Mouse (Mus musculus) adrenal gland, postnatal 4 days (tissue): ENCODE results near the gene Trio. TPM values are rescaled to one million over a fixed set of nuclear protein-coding genes. Genes with fewer than 3 reads are reported as not detected.

Experiments
- DNase-seq, 2 experiments: peaks; one replicate each; pipeline ENCODE4 v3.0.0; 2021 to 2022; ENCODE audit warnings: low spot score in 2 of 2, mixed read lengths in 2 of 2
- total RNA-seq, 2 experiments: library from RNA; stranded (reverse); gene quantifications; 2 replicates each; pipeline ENCODE4 v1.2.3; 2021

Gene Trio
- total RNA-seq, 2 experiments from 2014 or later = 111 to 118 TPM

- DNase-seq = no peak
Measured at GRCm38 (mm10) chr15:27993528-27993927, 32.1 kb downstream of the Trio start.

- no peak for DNase-seq
Measured at GRCm38 (mm10) chr15:27992596-27992995, 33.1 kb downstream of the Trio start.

DNA sequence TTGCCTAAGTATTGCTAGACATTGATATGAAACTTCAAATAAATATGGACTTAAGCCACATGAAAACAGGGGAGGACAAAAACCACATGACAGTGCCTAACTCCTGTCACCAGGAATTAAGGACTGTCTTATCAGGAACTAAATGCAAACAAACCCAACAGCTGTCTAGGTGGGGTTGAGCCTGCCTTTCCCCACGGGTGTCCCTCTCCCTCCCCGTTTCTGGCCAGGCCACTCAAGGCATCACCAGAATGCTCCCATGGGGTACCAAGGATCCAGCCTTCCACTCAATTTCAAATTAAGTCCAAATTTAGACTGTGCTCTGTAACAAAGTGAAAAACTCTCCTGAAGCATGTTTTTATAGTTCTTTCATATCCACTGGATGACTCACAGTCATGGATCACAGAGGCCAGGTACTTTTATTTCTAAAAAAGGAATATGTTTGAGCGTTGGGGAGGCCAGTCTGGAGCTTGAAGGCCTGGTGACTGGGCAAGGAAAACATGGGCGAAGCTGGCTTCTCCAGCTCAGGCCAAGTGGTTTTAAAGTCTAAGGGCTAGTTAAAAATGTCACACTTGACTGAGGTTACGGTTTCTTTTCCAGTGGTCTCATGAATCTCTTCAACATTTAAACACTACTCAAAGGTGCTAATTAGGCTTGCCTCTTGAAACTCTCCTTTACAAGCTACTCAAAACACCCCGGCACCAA, 33.6 kb downstream of the Trio start:
- no peak for DNase-seq

GRCm38 (mm10) chr15:27991066-27991701, 34.5 kb downstream of the Trio start:
- no peak for DNase-seq

DNA sequence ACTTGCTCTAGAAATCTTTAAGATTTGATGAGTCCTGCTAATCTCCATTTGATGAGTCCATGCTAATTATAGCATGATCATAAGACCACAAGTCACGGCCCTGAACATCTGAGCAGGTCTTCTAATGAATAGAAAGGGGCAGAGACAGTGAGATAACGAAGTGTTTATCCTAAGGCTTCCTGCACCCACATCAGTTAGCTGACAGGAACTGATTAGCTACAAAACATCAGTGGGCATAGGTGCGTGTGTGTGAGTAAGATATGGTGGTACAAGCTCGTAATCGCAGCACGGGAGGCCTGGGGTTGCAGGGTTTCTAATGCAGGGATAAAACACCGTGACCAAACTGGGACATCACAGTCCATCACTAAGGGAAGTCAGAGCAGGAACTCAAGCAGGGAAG, 37.7 kb downstream of the Trio start:
- DNase-seq = no peak

DNA sequence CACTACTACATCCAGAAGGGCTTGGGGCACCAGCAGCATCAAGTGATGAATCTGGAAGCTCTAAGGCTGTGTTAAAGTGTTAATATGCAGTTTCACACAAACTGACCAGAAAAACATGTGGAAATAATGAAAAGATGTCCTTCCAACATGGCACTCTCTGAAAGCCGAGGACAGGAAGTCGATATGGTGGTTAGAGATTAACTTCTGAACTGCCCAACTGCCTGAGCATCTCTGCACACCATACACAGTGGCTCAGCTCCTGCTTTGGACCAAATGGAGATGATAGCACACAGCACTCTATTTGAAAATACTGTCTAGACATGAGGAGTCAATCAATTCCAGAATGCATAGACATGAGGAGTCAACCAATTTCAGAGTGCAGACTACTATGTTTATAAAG, 40.8 kb downstream of the Trio start:
- DNase-seq = no peak

GRCm38 (mm10) chr15:27981764-27982500, 43.7 kb downstream of the Trio start:
- DNase-seq = no peak

DNA sequence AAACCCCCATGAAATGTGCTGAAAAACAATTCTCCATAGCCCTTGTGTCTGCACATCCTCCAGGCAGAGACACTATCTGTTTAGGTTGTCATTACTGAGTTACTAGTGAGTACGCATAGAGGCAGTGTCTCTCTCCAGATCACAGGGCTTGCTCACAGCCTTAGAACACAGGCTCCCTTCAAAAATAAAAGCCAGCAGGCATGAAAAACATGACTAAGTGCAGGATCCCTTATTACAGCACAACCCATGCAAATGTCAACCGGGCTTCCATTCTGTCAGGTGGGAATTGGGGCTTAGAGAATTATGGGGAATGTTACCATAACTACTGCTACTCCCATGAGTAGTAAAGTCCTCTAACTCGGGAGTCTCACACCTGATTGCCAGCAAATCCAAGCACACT, 44.4 kb downstream of the Trio start:
- DNase-seq = no peak

DNA sequence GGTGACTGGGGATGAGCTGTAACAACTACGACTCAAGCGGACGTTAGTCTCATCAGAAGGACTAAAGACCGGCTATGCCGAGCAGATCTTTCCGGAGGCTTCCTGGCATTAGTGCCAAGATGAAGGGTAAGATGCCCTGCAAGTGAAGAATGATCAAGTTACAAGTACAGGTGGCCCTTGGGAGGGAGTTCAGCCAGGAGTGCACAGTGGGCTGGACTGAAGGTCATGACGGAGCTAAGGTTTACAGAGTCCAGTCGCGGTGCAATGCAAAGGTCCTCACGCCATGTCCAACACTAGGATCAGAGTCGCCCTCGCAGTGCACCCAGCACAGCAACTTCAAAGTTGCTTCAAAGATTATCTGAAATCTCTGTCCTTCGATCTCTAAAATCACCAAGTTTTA, 45.2 kb downstream of the Trio start:
- DNase-seq = no peak

DNA sequence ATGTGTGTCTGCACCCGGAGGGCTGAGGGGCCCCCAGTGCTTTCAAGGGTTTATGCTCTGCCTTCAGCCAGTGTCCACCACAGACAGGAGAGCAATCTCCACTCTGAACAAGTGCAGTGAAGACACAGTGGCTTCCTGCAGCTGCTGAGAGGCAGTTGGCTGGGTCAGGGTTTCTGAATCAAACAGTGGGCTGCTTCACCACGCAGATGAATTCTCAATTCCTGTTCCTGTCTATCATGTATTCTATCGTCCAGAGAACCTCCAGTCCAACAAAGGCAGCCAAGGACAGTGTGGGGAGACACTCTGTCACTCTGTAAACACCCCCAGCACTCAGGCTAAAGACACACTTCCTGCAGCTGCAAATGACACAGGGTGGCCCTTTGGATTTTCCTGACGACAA, 48.7 kb downstream of the Trio start:
- no peak for DNase-seq

DNA sequence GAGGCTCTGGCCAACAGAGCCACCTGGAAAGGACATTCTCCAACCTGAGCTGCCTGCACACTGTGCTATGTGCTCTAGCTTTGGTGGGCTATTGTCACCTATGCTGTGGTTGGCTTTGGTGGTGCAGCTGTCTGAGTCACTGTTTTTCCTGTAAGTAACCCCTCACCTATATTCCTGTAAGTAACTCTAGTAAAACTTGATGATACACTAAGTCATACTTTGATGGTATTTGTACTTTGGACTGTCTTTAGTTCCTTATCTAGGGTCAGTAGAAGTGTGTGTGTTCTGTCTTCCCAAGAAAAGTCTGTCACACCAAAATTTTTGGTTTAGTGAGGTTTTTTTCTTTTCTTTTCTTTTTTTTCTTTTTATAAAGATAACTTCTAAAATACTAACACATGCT, 49.3 kb downstream of the Trio start:
- no peak for DNase-seq

GRCm38 (mm10) chr15:27974637-27975036, 51.0 kb downstream of the Trio start:
- DNase-seq = no peak

DNA sequence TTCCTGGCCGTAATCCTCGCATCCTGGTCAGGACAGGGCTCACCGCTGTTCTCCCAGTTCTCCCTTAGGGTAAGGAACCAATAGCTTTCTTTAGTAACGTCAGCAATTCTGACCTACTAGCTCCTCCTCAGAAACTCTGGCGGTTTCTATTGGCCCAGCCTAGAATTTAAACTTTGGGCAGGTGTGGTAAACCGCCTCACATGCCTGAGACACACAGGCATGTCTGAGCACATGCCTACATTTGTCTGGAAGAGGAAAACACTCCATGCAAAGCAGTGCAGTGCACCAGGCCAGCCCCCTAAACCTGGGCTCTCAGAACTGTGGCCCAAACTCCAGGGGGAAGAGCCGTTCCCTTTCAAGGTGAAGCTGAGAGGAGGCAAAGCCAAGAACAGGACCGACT, 57.5 kb downstream of the Trio start:
- DNase-seq = no peak

- DNase-seq = no peak
Measured at GRCm38 (mm10) chr15:27967128-27967876, 58.3 kb downstream of the Trio start.

- DNase-seq = no peak
Measured at GRCm38 (mm10) chr15:27964877-27965276, 60.8 kb downstream of the Trio start.

- no peak for DNase-seq
Measured at GRCm38 (mm10) chr15:27963506-27963905, 62.1 kb downstream of the Trio start.

DNA sequence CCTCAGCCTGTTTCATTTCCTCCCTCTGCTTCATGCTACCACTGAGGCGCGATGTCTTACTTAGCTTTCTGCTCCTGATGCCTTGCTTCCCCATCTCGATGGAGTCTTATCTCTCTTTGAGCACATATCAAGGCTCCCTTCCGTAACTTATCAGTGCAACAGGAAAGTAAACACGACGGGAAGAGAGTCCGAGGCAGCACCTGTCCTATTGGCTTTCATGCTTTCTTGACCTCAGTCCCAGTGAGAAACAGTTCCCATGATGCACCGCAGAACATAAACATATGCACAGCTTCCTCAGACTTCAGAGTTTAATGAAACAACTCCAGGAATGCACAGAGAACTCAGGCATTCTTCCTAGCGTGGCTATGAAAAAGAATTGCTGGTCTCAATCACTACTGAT, 65.0 kb downstream of the Trio start:
- no peak for DNase-seq

- no peak for DNase-seq
Measured at GRCm38 (mm10) chr15:27957867-27958266, 67.8 kb downstream of the Trio start.

- DNase-seq = no peak
Measured at GRCm38 (mm10) chr15:27955614-27956013, 70.0 kb downstream of the Trio start.

- DNase-seq = no peak
Measured at GRCm38 (mm10) chr15:27954356-27954755, 71.3 kb downstream of the Trio start.

DNA sequence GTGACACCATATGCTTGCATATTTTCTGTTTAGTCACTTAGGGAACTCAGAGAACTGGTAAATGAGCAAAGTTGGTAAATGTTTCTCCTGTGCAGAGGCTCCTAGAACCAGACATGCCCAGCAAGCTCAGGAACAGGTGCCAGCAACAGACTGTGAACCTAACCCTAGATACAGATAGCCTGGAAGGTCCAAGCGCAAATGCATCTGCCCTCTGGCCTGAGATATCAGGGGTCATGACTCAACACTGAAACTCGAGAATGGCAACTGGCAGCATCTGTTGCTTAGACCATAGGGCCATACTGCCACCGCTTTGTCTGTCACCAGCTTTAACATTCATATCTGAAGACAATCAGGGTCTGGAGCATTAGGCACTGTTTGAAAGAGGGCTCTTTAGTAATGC, 72.1 kb downstream of the Trio start:
- no peak for DNase-seq

GRCm38 (mm10) chr15:27951195-27951594, 74.5 kb downstream of the Trio start:
- no peak for DNase-seq
